Mouse (Mus musculus) kidney, postnatal 0 days (tissue): ENCODE results near the gene Fggy. TPM values are rescaled to one million over a fixed set of nuclear protein-coding genes. Genes with fewer than 3 reads are reported as not detected.

Experiments
- ATAC-seq: fragments of 200-750 bp; cut with Nextera tagmentation; replicated peaks from 2 replicates; pipeline ENCODE4 v1.8.0; 2017; ENCODE audit warnings: low read depth, moderate number of reproducible peaks, moderate TSS enrichment, moderate library complexity; ENCODE audit not compliant: low FRiP score
- DNase-seq: peaks from one replicate; pipeline ENCODE4 v3.0.0-alpha.2; 2016; ENCODE audit warnings: low spot score
- H3K27ac ChIP-seq: fragments of 300-500 bp; sonication (generic); 2 replicates; pipeline ENCODE4 v1.5.1; 2014; ENCODE audit warnings: mild to moderate bottlenecking
- H3K27me3 ChIP-seq: fragments of 300-500 bp; sonication (generic); 2 replicates; pipeline ENCODE4 v1.6.1; 2014; ENCODE audit warnings: low read length, mixed read lengths; ENCODE audit not compliant: insufficient read depth
- H3K36me3 ChIP-seq: fragments of 300-500 bp; sonication (generic); 2 replicates; pipeline ENCODE4 v1.6.1; 2014; ENCODE audit warnings: low read length, mixed read lengths; ENCODE audit not compliant: insufficient read depth
- H3K4me1 ChIP-seq: fragments of 300-500 bp; sonication (generic); replicated peaks from 2 replicates; pipeline ENCODE4 v1.6.1; 2014; ENCODE audit warnings: antibody characterized with exemption, low read length, mixed read lengths; ENCODE audit not compliant: insufficient read depth
- H3K4me2 ChIP-seq: fragments of 300-500 bp; sonication (generic); 2 replicates; pipeline ENCODE4 v1.6.1; 2014; ENCODE audit warnings: mild to moderate bottlenecking, low read length, moderate library complexity, mixed read lengths
- H3K4me3 ChIP-seq: fragments of 300-500 bp; sonication (generic); replicated peaks from 2 replicates; pipeline ENCODE4 v1.5.1; 2014; ENCODE audit warnings: low read depth, low read length
- H3K9ac ChIP-seq: fragments of 300-500 bp; sonication (generic); 2 replicates; pipeline ENCODE4 v1.6.1; 2014; ENCODE audit warnings: low read depth, low read length
- H3K9me3 ChIP-seq: fragments of 300-500 bp; sonication (generic); replicated peaks from 2 replicates; pipeline ENCODE4 v1.6.1; 2016; ENCODE audit warnings: low read length, inconsistent platforms, mixed read lengths
- CTCF ChIP-seq: IDR thresholded peaks from 2 replicates; pipeline ENCODE4 v1.5.1; 2016; ENCODE audit warnings: antibody characterized with exemption, low read depth, mild to moderate bottlenecking, moderate library complexity
- WGBS: fragments of 180-500 bp; shearing (Covaris S2); extraction: QIAGEN DNeasy Blood & Tissue Kit; methylation state at CpG from one replicate; pipeline ENCODE4 v1.1.7; 2014; 5-methylcytosine and 5-hydroxymethylcytosine counted together
- polyA plus RNA-seq: library from polyadenylated mRNA; unstranded; fragments of >200 nt; fragmentation: Nextera tagmentation; extraction: Ambion mirVana; gene quantifications from 2 replicates; pipeline ENCODE4 v1.2.1, GENCODE M21; 2015

The Fggy gene
- polyA plus RNA-seq, 1 experiment from 2014 or later = 35.3 TPM

- no peak overlapping the region for H3K27ac ChIP-seq
- DNase-seq = no peak
- H3K27me3 ChIP-seq = no peaks in the 10 kb centered on the region
- no peaks in the 10 kb centered on the region for H3K36me3 ChIP-seq
- no peak overlapping the region for H3K4me2 ChIP-seq
- ATAC-seq = no peak
- H3K4me3 ChIP-seq = no peak overlapping the region
- no peak for TF ChIP-seq CTCF
- H3K9me3 ChIP-seq = no peaks in the 10 kb centered on the region
- 91% methylated on average over 1 of the region's 1 CpGs for WGBS
- H3K4me1 ChIP-seq = no peaks in the 10 kb centered on the region
- H3K9ac ChIP-seq = no peak overlapping the region
Observed at GRCm38 (mm10) chr4:95610663-95611062, 53.4 kb downstream of the Fggy start.

DNA sequence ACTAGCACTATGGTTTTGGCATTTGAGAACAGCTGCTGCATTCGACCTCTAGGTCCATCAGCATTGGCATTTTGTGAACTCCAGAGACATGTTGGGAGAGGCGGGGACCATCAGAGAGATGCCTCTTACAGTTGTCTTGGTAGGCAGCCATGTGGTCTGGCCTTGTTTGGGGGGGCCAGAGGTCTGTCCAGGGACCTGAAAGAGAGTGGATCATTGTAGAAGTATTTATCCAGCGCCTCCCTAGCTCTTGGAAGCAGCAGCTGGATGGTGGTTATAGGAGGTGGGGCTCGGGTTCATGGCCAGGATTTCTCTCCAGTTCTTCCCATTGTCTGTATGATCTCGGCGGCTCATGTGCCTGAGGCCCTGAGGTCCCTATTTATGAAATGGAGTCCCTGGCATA, 54.1 kb downstream of the Fggy start:
- Histone ChIP-seq H3K4me1 (no peaks in the 10 kb centered on the region), H3K27ac (no peak overlapping the region), H3K36me3 (no peaks in the 10 kb centered on the region), H3K9me3 (no peaks in the 10 kb centered on the region), H3K9ac (no peak overlapping the region), H3K27me3 (no peaks in the 10 kb centered on the region), H3K4me2 (no peak overlapping the region), H3K4me3 (no peak overlapping the region)
- no peak for ATAC-seq
- WGBS = 82% methylated on average over 6 of the region's 6 CpGs
- no peak for TF ChIP-seq CTCF
- no peak for DNase-seq

- TF ChIP-seq CTCF = no peak
- peak; percentile 49 for DNase-seq
- 72% methylated on average over 3 of the region's 3 CpGs for WGBS
- H3K4me1 ChIP-seq = no peaks in the 10 kb centered on the region
- no peaks in the 10 kb centered on the region for H3K36me3 ChIP-seq
- no peaks in the 10 kb centered on the region for H3K9me3 ChIP-seq
- H3K27ac ChIP-seq = no peak overlapping the region
- ATAC-seq = no peak
- no peak overlapping the region for H3K9ac ChIP-seq
- H3K4me3 ChIP-seq = no peak overlapping the region
- H3K4me2 ChIP-seq = no peak overlapping the region
- H3K27me3 ChIP-seq = no peaks in the 10 kb centered on the region
Observed at GRCm38 (mm10) chr4:95621046-95621445, 63.7 kb downstream of the Fggy start.

DNA sequence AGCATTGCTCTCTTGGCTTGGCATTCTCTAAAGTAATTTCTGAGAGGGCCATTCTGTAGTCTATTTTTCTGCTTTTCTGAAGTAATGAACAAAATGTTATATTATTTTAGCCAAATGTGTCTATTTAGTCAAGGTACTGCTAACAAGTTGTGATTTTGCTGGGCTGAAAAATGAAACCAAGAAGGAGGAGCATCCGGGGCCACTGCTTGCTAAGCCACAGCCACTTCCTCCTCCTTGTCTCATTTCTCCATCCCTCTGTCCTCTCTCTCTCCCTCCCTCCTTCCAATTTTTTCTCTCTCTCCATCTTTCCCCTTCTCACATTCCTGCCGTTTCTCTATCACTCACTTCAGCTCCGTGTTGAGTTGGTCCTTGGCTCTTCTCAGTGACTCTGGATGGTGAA, 67.4 kb downstream of the Fggy start:
- Histone ChIP-seq H3K9me3 (no peaks in the 10 kb centered on the region), H3K36me3 (no peaks in the 10 kb centered on the region), H3K27ac (no peak overlapping the region), H3K4me1 (no peaks in the 10 kb centered on the region), H3K4me2 (no peak overlapping the region), H3K27me3 (no peaks in the 10 kb centered on the region), H3K9ac (no peak overlapping the region), H3K4me3 (no peak overlapping the region)
- no peak for TF ChIP-seq CTCF
- DNase-seq (no peak), ATAC-seq (no peak)
- 78% methylated on average over 3 of the region's 3 CpGs for WGBS

DNA sequence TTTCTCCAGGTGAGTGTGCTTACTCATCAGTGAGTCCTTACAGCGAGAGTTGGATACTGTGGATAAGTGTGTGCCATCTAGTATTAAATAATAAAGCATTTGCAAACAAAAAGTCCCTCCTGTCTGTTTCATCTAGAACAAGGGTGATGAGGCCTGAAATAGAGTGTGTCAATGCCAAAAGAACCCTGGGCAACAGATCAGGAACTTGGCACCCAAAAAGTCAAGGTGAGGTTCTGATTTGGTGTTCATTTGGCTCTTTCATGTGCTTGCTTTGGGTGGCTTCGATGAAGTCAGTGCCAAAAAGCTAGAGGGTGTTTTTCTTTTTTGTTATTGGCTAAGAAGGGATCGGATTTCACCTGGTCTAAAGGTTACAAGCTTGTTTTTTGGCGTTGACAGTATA, 68.3 kb downstream of the Fggy start:
- ATAC-seq (no peak), DNase-seq (no peak)
- no peaks in the 10 kb centered on the region for H3K36me3 ChIP-seq
- H3K4me2 ChIP-seq = no peak overlapping the region
- no peak overlapping the region for H3K27ac ChIP-seq
- WGBS = 55% methylated on average over 4 of the region's 4 CpGs
- no peak overlapping the region for H3K9ac ChIP-seq
- H3K27me3 ChIP-seq = no peaks in the 10 kb centered on the region
- no peaks in the 10 kb centered on the region for H3K4me1 ChIP-seq
- no peak overlapping the region for H3K4me3 ChIP-seq
- no peaks in the 10 kb centered on the region for H3K9me3 ChIP-seq
- TF ChIP-seq CTCF = no peak

DNA sequence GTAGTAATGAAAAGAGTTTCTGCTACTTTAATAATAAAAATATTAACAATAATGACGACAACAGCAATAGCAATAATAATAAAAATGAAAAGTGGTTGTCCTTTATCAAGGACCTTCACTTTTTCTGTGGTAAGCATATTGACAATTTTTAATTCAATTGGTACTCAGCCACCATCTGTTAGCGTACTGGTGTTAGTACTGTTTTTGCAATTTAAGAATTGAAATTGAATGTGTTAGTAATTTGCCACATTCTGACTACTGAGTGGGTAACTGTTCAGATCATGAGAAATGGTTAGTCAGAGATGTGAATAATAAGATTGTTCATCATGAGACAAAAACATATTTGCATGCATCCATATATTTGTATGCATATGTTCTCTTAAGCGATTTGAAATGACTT, 68.9 kb downstream of the Fggy start:
- H3K4me1 ChIP-seq = no peaks in the 10 kb centered on the region
- 89% methylated on average over 3 of the region's 3 CpGs for WGBS
- no peak overlapping the region for H3K4me2 ChIP-seq
- H3K9ac ChIP-seq = no peak overlapping the region
- no peak overlapping the region for H3K4me3 ChIP-seq
- H3K27ac ChIP-seq = no peak overlapping the region
- H3K9me3 ChIP-seq = no peaks in the 10 kb centered on the region
- no peaks in the 10 kb centered on the region for H3K27me3 ChIP-seq
- no peak for TF ChIP-seq CTCF
- no peak for DNase-seq
- no peaks in the 10 kb centered on the region for H3K36me3 ChIP-seq
- ATAC-seq = no peak

GRCm38 (mm10) chr4:95634903-95635302, 77.6 kb downstream of the Fggy start:
- no peak overlapping the region for H3K27ac ChIP-seq
- no peak for TF ChIP-seq CTCF
- H3K27me3 ChIP-seq = no peaks in the 10 kb centered on the region
- no peak for DNase-seq
- no peak for ATAC-seq
- no peaks in the 10 kb centered on the region for H3K4me1 ChIP-seq
- H3K9ac ChIP-seq = no peak overlapping the region
- 82% methylated on average over 3 of the region's 3 CpGs for WGBS
- H3K4me2 ChIP-seq = no peak overlapping the region
- H3K9me3 ChIP-seq = no peaks in the 10 kb centered on the region
- H3K36me3 ChIP-seq = no peaks in the 10 kb centered on the region
- H3K4me3 ChIP-seq = no peak overlapping the region
